Mouse (Mus musculus): Measurements from ENCODE around the gene Rasal2.

Rasal2 gene

GRCm38 (mm10) chr1:157141014-157141413 lies 271.4 kb downstream of the Rasal2 start:
- no peak for DNase-seq (ENCODE audit: low spot score)

- DNase-seq (ENCODE audit: low spot score) = no peak
Measured at GRCm38 (mm10) chr1:157137854-157138241, 274.5 kb downstream of the Rasal2 start.

- DNase-seq (ENCODE audit: low spot score) = no peak
Measured at GRCm38 (mm10) chr1:157137132-157137853, 275.1 kb downstream of the Rasal2 start.

GRCm38 (mm10) chr1:157128219-157128618 lies 284.2 kb downstream of the Rasal2 start:
- no peak for DNase-seq (ENCODE audit: low spot score)

GRCm38 (mm10) chr1:157123836-157124235 lies 288.6 kb downstream of the Rasal2 start:
- no peak for DNase-seq (ENCODE audit: low spot score)

- DNase-seq (ENCODE audit: low spot score) = no peak
Measured at GRCm38 (mm10) chr1:157119168-157119567, 293.2 kb downstream of the Rasal2 start.

GRCm38 (mm10) chr1:157117440-157117839 lies 295.0 kb downstream of the Rasal2 start:
- no peak for DNase-seq (ENCODE audit: low spot score)

GRCm38 (mm10) chr1:157114492-157114891 lies 297.9 kb downstream of the Rasal2 start:
- no peak for DNase-seq (ENCODE audit: low spot score)

- DNase-seq (ENCODE audit: low spot score) = no peak
Measured at GRCm38 (mm10) chr1:157110287-157110835, 302.0 kb downstream of the Rasal2 start.

- DNase-seq (ENCODE audit: low spot score) = no peak
Measured at GRCm38 (mm10) chr1:157108580-157108979, 303.8 kb downstream of the Rasal2 start, which contains the start of gene Tex35. Gene Tex35, minus strand, starts transcription at chr1:157108680.

- no peak for DNase-seq (ENCODE audit: low spot score)
Measured at GRCm38 (mm10) chr1:157101122-157101865, 311.1 kb downstream of the Rasal2 start.

- no peak for DNase-seq (ENCODE audit: low spot score)
Measured at GRCm38 (mm10) chr1:157095534-157095933, 316.9 kb downstream of the Rasal2 start.

- no peak for DNase-seq (ENCODE audit: low spot score)
Measured at GRCm38 (mm10) chr1:157092622-157093021, 319.8 kb downstream of the Rasal2 start.

GRCm38 (mm10) chr1:157092140-157092539 lies 320.3 kb downstream of the Rasal2 start:
- no peak for DNase-seq (ENCODE audit: low spot score)

- no peak for DNase-seq (ENCODE audit: low spot score)
Measured at GRCm38 (mm10) chr1:157090835-157091234, 321.6 kb downstream of the Rasal2 start.

GRCm38 (mm10) chr1:157086097-157086994 lies 326.0 kb downstream of the Rasal2 start:
- DNase-seq (ENCODE audit: low spot score) = peak; percentile 51

Measured in ovary, postnatal 14 days (tissue).